Comparison of ENCODE assay signal across 14 mouse cellular contexts in the genomic region with DNA sequence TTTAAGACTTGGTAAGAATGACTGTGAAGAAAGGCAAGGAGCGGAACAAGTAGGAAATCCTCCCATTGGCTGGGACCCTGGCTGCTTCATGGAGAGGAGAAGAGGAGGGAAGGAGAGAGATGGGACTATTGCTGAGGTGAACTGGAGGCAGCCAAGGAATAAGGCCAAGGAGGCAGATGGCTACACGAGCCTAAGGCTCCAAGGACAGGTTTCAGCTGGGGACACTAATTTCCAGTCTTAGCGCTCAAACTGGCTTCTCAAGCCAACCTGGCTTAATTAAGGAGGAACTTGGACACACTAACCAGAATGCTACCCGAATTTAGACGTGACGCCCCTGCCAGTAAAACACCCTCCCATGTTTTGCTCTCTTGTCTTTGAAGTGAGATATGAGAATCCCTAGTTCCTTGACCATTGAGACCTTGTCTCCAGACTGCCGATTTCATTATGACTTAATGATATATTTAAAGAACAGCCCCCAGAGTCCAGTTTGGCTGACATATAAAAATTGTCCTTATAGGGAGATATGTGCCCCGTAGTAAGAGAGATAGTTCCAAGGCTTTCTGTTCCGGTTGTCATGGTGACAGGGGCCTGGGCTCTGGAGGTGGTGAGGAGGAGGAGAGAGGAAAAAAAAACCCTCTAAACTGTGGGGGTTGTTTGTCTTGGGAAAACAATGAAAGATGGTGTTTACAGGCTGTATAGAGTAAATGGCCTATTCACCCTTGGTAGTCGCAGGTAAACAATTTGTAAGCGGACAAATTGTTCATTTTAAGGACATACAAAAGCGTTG. TPM values are rescaled to one million over a fixed set of nuclear protein-coding genes. Genes with fewer than 3 reads are reported as not detected.
DNase-seq lines count a peak whose midpoint lies in the region; ATAC-seq and TF ChIP-seq lines count a peak whose summit lies in the region.
"Had no signal": no experiment of that assay in that cellular context is flagged by ENCODE, and none has a peak within 500 bp of the region (broad histone marks: within the 10 kb centered on the region; RNA-seq: fewer than 3 reads in every experiment).

No protein-coding gene starts in this region.

- TF ChIP-seq POLR2A in cortical plate, adult 2 months (IDR thresholded peaks at IDR 0.05; ENCODE audit: extremely low read depth, insufficient read depth, low read length): no peak

- no peak overlapping the region; the same call in 1 of the 2 replicates for H3K27ac ChIP-seq in midbrain, embryonic 14.5 days (replicated peaks; ENCODE audit: low read depth, low read length)
- H3K27ac ChIP-seq in midbrain, embryonic 15.5 days: no peak overlapping the region
- H3K27ac ChIP-seq in cortical plate, adult 2 months (ENCODE audit: insufficient read depth, low read length): peak overlapping the region; percentile 50; the same call in 1 of the 2 replicates
- H3K27ac ChIP-seq: embryonic facial prominence, embryonic 13.5 days; limb, embryonic 12.5 days had no signal

- peak; percentile 70 for DNase-seq in midbrain, embryonic 14.5 days
- DNase-seq in cerebellum, adult 18-20 months: peak; percentile 66 to 67
- DNase-seq in right cerebral cortex, postnatal 10 days (ENCODE audit: low spot score in 2 of 2): peak; percentile 70 to 78
- DNase-seq in c-Kit-positive CD71-positive TER-119-positive erythroid progenitor cells, embryonic 14.5 days (ENCODE audit: low spot score): no peak
- DNase-seq in spleen, postnatal 36 days (ENCODE audit: low spot score in 2 of 2): no peak
- DNase-seq: kidney, postnatal 25 days; lung, adult 2 months; thymus, postnatal 4 days had no signal

- no peaks in the 10 kb centered on the region for H3K36me3 ChIP-seq in midbrain, embryonic 14.5 days (ENCODE audit: control insufficient read depth, insufficient read depth, low read length)
- no peaks in the 10 kb centered on the region for H3K36me3 ChIP-seq in midbrain, embryonic 15.5 days (replicated peaks)
- H3K36me3 ChIP-seq: embryonic facial prominence, embryonic 13.5 days; limb, embryonic 12.5 days had no signal

- no peak for TF ChIP-seq CTCF in cortical plate, adult 2 months (IDR thresholded peaks at IDR 0.05; ENCODE audit: extremely low read depth, insufficient read depth, low read length)

- 61% methylated on average over 12 of the region's 12 CpGs for WGBS in midbrain, embryonic 14.5 days
- WGBS in midbrain, embryonic 15.5 days: 59% methylated on average over 12 of the region's 12 CpGs

- no peaks in the 10 kb centered on the region for H3K27me3 ChIP-seq in midbrain, embryonic 14.5 days (ENCODE audit: control insufficient read depth, insufficient read depth, low read length)
- H3K27me3 ChIP-seq in midbrain, embryonic 15.5 days (replicated peaks): no peaks in the 10 kb centered on the region
- H3K27me3 ChIP-seq: embryonic facial prominence, embryonic 13.5 days; limb, embryonic 12.5 days had no signal

- no peak overlapping the region for H3K9ac ChIP-seq in midbrain, embryonic 14.5 days (replicated peaks; ENCODE audit: low read length)
- no peak overlapping the region for H3K9ac ChIP-seq in midbrain, embryonic 15.5 days
- H3K9ac ChIP-seq: embryonic facial prominence, embryonic 13.5 days; limb, embryonic 12.5 days had no signal

- peaks cover 5% of the 10 kb centered on the region for H3K4me1 ChIP-seq in midbrain, embryonic 14.5 days (ENCODE audit: control insufficient read depth, insufficient read depth, low read length)
- peaks cover 26% of the 10 kb centered on the region for H3K4me1 ChIP-seq in midbrain, embryonic 15.5 days
- H3K4me1 ChIP-seq in cortical plate, adult 2 months (ENCODE audit: control insufficient read depth, insufficient read depth, low read length): peaks cover 16% of the 10 kb centered on the region
- H3K4me1 ChIP-seq: megakaryocyte, embryonic 14.5 days had no signal

- no peak overlapping the region for H3K4me3 ChIP-seq in midbrain, embryonic 14.5 days (replicated peaks; ENCODE audit: low read depth, low read length)
- H3K4me3 ChIP-seq in midbrain, embryonic 15.5 days: no peak overlapping the region
- H3K4me3 ChIP-seq in cortical plate, adult 2 months (ENCODE audit: insufficient read depth, low read length): no peak overlapping the region
- H3K4me3 ChIP-seq: embryonic facial prominence, embryonic 13.5 days; limb, embryonic 12.5 days; megakaryocyte, embryonic 14.5 days had no signal

- no peaks in the 10 kb centered on the region for H3K9me3 ChIP-seq in midbrain, embryonic 14.5 days (ENCODE audit: control insufficient read depth, low read length)
- H3K9me3 ChIP-seq in midbrain, embryonic 15.5 days: no peaks in the 10 kb centered on the region
- H3K9me3 ChIP-seq: limb, embryonic 12.5 days had no signal

- H3K4me2 ChIP-seq in midbrain, embryonic 14.5 days (ENCODE audit: low read length): no peak overlapping the region
- H3K4me2 ChIP-seq in midbrain, embryonic 15.5 days: no peak overlapping the region
- H3K4me2 ChIP-seq: embryonic facial prominence, embryonic 13.5 days; limb, embryonic 12.5 days had no signal

- ATAC-seq in midbrain, embryonic 14.5 days (ENCODE audit: low FRiP score, low TSS enrichment): no peak
- ATAC-seq in midbrain, embryonic 15.5 days (replicated peaks): no peak
- ATAC-seq: forebrain, embryonic 16.5 days had no signal

RNA-seq across cellular contexts. Expression of a gene that starts 48.3 kb away (rescaled TPM):
- polyA plus RNA-seq in midbrain, embryonic 14.5 days (2014; fragmentation: Nextera tagmentation; extraction: Ambion mirVana): 18.9 and 31.6 TPM in 2 replicates
- polyA plus RNA-seq in midbrain, embryonic 15.5 days (2015; fragmentation: Nextera tagmentation; extraction: Ambion mirVana): 21.7 and 22.6 TPM in 2 replicates
- 11.1 TPM in 2 replicates for polyA plus RNA-seq in cortical plate, adult 2 months (2012; rRNA removed)

Comparison
In these comparisons a context has a peak if more than half of its experiments do, and no peak if none do; other contexts are left out.
1. DNase-seq: peak in midbrain, embryonic 14.5 days (single experiment), cerebellum, adult 18-20 months (2 of 2) and right cerebral cortex, postnatal 10 days (2 of 2); none in c-Kit-positive CD71-positive TER-119-positive erythroid progenitor cells, embryonic 14.5 days (single experiment) and spleen, postnatal 36 days (0 of 2).